In genomic region chr6:55520237-55521095, GRCm38 (mm10) we compare ENCODE assay signal across 8 mouse cellular contexts.
DNase-seq lines count a peak whose midpoint lies in the region; ATAC-seq and TF ChIP-seq lines count a peak whose summit lies in the region.

No protein-coding gene starts in this region.

- H3K9me3 ChIP-seq in E14TG2a.4 (ENCODE audit: low read length), result no peaks in the 10 kb centered on the region
- H3K9me3 ChIP-seq in embryonic facial prominence, embryonic 14.5 days (ENCODE audit: control insufficient read depth, low read length), result no peaks in the 10 kb centered on the region

- H3K4me2 ChIP-seq in embryonic facial prominence, embryonic 14.5 days (ENCODE audit: low read depth, low read length), result peak overlapping the region; percentile 34; the same call in 1 of the 2 replicates

- no peaks in the 10 kb centered on the region for H3K4me1 ChIP-seq in E14TG2a.4 (replicated peaks; ENCODE audit: low read depth, low read length)
- H3K4me1 ChIP-seq in embryonic facial prominence, embryonic 14.5 days (ENCODE audit: control insufficient read depth, insufficient read depth, low read length), result no peaks in the 10 kb centered on the region

- H3K9ac ChIP-seq in embryonic facial prominence, embryonic 14.5 days (ENCODE audit: low read depth, low read length), result no peak overlapping the region

- peak; percentile 29 for DNase-seq in adrenal gland, postnatal 25 days
- DNase-seq in embryonic facial prominence, embryonic 14.5 days (ENCODE audit: low spot score), result peak; percentile 86
- peak; percentile 48 to 66 for DNase-seq in heart, postnatal 10 days
- DNase-seq in kidney, postnatal 25 days, result peak; percentile 40 to 65
- DNase-seq in lung, postnatal 14 days, result peak; percentile 43
- DNase-seq in right cerebral cortex, postnatal 36 days (ENCODE audit: low spot score in 2 of 2), result peak; percentile 67 to 68
- no peak for DNase-seq in urinary bladder, adult 2 months (ENCODE audit: low spot score)

- intact Hi-C loops in heart, postnatal 10 days (cut with DNase I), result loop anchor here (1.0 kb wide), 2 partner anchors 430 to 529 kb away; no protein-coding TSS in a partner anchor

- H3K4me3 ChIP-seq in E14TG2a.4 (replicated peaks; ENCODE audit: low read length), result no peak overlapping the region
- peak overlapping the region; percentile 11 for H3K4me3 ChIP-seq in embryonic facial prominence, embryonic 14.5 days (ENCODE audit: low read depth, low read length)

- peak; percentile 84 for ATAC-seq in embryonic facial prominence, embryonic 14.5 days (ENCODE audit: low read depth)

- 42% methylated on average over 11 of the region's 11 CpGs for WGBS in embryonic facial prominence, embryonic 14.5 days

- no peaks in the 10 kb centered on the region for H3K27me3 ChIP-seq in E14TG2a.4 (ENCODE audit: insufficient read depth, low read length)
- H3K27me3 ChIP-seq in embryonic facial prominence, embryonic 14.5 days (replicated peaks; ENCODE audit: control insufficient read depth, insufficient read depth, low read length), result no peaks in the 10 kb centered on the region

- peak; percentile 19; the same call in 1 of the 2 replicates for TF ChIP-seq CTCF in E14TG2a.4 (conservative IDR thresholded peaks at IDR 0.05; ENCODE audit: low read length)

- no peak overlapping the region for H3K27ac ChIP-seq in embryonic facial prominence, embryonic 14.5 days (replicated peaks; ENCODE audit: low read depth, low read length)

- no peaks in the 10 kb centered on the region for H3K36me3 ChIP-seq in E14TG2a.4 (ENCODE audit: insufficient read depth, low read length)
- H3K36me3 ChIP-seq in embryonic facial prominence, embryonic 14.5 days (ENCODE audit: control insufficient read depth, insufficient read depth, low read length), result no peaks in the 10 kb centered on the region
